Mouse (Mus musculus): ENCODE results near the gene Otulinl. TPM values are rescaled to one million over a fixed set of nuclear protein-coding genes. Genes with fewer than 3 reads are reported as not detected.

Otulinl gene
- polyA plus RNA-seq, 1 experiment = 1.4 TPM

- H3K4me3 ChIP-seq (replicated peaks) = peak overlapping the region; percentile 87
- peaks cover 76% of the 10 kb centered on the region for H3K36me3 ChIP-seq (replicated peaks; ENCODE audit: low read length)
- no peaks in the 10 kb centered on the region for H3K27me3 ChIP-seq (replicated peaks)
- TF ChIP-seq FLI1 (IDR thresholded peaks at IDR 0.05; ENCODE audit: low read length) = no peak
- TF ChIP-seq GATA1 (IDR thresholded peaks at IDR 0.05; ENCODE audit: borderline replicate concordance, low read length) = no peak
- H3K4me1 ChIP-seq = peaks cover 91% of the 10 kb centered on the region
- no peaks in the 10 kb centered on the region for H3K9me3 ChIP-seq
Measured at GRCm38 (mm10) chr15:27625014-27625889, 56.1 kb downstream of the Otulinl start.

DNA sequence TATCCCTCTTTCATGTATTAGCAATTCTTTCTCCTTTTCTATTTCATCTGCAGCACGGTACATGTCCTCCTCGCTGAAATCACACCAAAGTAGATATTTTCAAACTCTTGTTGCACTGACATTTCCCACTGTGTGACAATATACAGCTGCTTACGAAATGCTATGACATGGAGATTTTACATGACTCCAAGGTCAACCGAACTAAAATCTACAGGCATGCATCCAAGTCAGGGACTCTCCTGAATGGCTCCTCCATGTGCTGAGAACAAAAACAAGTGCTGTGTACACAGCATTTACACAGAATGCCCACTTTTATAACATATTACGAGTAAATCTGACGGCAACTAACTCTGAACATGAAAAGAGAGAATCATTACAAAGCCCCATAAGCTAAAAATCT, 58.1 kb downstream of the Otulinl start:
- no peaks in the 10 kb centered on the region for H3K9me3 ChIP-seq
- H3K4me1 ChIP-seq = peaks cover 97% of the 10 kb centered on the region
- no peak overlapping the region for H3K4me3 ChIP-seq (replicated peaks)
- no peak for TF ChIP-seq FLI1 (IDR thresholded peaks at IDR 0.05; ENCODE audit: low read length)
- TF ChIP-seq GATA1 (IDR thresholded peaks at IDR 0.05; ENCODE audit: borderline replicate concordance, low read length) = no peak
- H3K36me3 ChIP-seq (replicated peaks; ENCODE audit: low read length) = peaks cover 85% of the 10 kb centered on the region
- H3K27me3 ChIP-seq (replicated peaks) = no peaks in the 10 kb centered on the region

DNA sequence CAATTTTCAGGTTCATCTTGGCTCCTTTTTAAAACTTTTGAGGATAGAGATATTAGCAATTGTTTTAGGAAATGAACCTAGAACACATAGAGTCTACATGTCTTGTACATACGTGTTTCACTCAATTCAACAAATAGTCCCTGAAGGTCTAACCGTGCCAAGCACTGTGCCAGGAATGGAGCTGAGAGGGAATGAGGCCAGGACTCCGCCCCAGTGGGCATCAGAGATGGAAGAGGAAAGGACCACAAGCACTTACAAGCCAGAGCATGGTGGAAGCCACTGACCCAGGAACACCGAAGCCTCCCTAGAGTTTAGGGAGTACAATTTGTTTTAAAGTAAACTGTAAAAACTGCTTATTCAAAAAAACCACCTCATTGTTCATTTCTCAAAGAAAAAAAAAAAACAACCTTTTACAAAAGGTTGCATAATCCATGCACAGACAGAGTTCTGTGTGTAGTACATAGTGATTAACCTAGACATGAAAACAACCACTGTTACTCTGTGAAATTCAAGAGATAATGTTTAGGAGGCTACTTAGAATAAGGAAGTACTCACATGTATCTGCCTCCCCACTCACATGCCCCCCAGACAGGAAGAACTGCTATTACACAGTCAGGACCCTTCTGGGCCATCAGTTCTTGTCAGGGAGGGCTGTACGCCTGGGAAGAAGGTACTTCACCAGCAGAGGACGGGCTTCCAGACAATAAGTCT, 60.7 kb downstream of the Otulinl start:
- Histone ChIP-seq H3K36me3 (replicated peaks; ENCODE audit: low read length) (peaks cover 86% of the 10 kb centered on the region), H3K4me3 (replicated peaks) (peak overlapping the region; percentile 57), H3K27me3 (replicated peaks) (no peaks in the 10 kb centered on the region), H3K4me1 (peaks cover 87% of the 10 kb centered on the region), H3K9me3 (no peaks in the 10 kb centered on the region)
- TF ChIP-seq GATA1 (IDR thresholded peaks at IDR 0.05; ENCODE audit: borderline replicate concordance, low read length) (no peak), FLI1 (IDR thresholded peaks at IDR 0.05; ENCODE audit: low read length) (no peak)

GRCm38 (mm10) chr15:27619683-27620082, 61.7 kb downstream of the Otulinl start:
- H3K4me3 ChIP-seq (replicated peaks) = peak overlapping the region; percentile 66
- no peaks in the 10 kb centered on the region for H3K27me3 ChIP-seq (replicated peaks)
- no peak for TF ChIP-seq GATA1 (IDR thresholded peaks at IDR 0.05; ENCODE audit: borderline replicate concordance, low read length)
- TF ChIP-seq FLI1 (IDR thresholded peaks at IDR 0.05; ENCODE audit: low read length) = no peak
- peaks cover 81% of the 10 kb centered on the region for H3K4me1 ChIP-seq
- peaks cover 90% of the 10 kb centered on the region for H3K36me3 ChIP-seq (replicated peaks; ENCODE audit: low read length)
- H3K9me3 ChIP-seq = no peaks in the 10 kb centered on the region

GRCm38 (mm10) chr15:27618778-27619533, 62.4 kb downstream of the Otulinl start:
- no peaks in the 10 kb centered on the region for H3K9me3 ChIP-seq
- H3K4me3 ChIP-seq (replicated peaks) = peak overlapping the region; percentile 81
- peaks cover 80% of the 10 kb centered on the region for H3K4me1 ChIP-seq
- no peaks in the 10 kb centered on the region for H3K27me3 ChIP-seq (replicated peaks)
- peaks cover 90% of the 10 kb centered on the region for H3K36me3 ChIP-seq (replicated peaks; ENCODE audit: low read length)
- no peak for TF ChIP-seq FLI1 (IDR thresholded peaks at IDR 0.05; ENCODE audit: low read length)
- peak; percentile 88; the same call in 1 of the 3 replicates for TF ChIP-seq GATA1 (IDR thresholded peaks at IDR 0.05; ENCODE audit: borderline replicate concordance, low read length)

GRCm38 (mm10) chr15:27617227-27617626, 64.2 kb downstream of the Otulinl start:
- no peak for TF ChIP-seq GATA1 (IDR thresholded peaks at IDR 0.05; ENCODE audit: borderline replicate concordance, low read length)
- TF ChIP-seq FLI1 (IDR thresholded peaks at IDR 0.05; ENCODE audit: low read length) = no peak
- peaks cover 88% of the 10 kb centered on the region for H3K36me3 ChIP-seq (replicated peaks; ENCODE audit: low read length)
- no peaks in the 10 kb centered on the region for H3K27me3 ChIP-seq (replicated peaks)
- peak overlapping the region; percentile 76 for H3K4me3 ChIP-seq (replicated peaks)
- H3K9me3 ChIP-seq = no peaks in the 10 kb centered on the region
- H3K4me1 ChIP-seq = peaks cover 80% of the 10 kb centered on the region

DNA sequence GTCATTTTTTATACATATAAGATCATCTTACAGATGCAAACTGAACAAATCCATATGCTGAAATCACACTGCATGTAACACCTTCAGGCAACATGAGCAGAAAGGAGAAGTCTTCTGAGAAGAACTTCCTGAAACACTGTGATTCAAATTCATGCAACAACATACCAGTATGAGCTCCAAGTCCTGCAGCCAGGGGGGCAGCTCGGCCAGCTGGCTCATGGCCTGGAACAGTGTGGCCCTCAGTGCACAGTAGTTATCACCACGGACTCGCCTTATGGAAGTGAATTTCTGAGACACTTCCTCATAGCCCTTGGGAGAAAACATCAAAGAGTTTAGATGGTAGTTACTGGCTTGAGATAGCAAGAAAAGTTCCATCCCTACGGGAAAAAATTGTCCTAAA, 65.2 kb downstream of the Otulinl start:
- no peaks in the 10 kb centered on the region for H3K27me3 ChIP-seq (replicated peaks)
- TF ChIP-seq GATA1 (IDR thresholded peaks at IDR 0.05; ENCODE audit: borderline replicate concordance, low read length) (no peak), FLI1 (IDR thresholded peaks at IDR 0.05; ENCODE audit: low read length) (no peak)
- peaks cover 77% of the 10 kb centered on the region for H3K4me1 ChIP-seq
- no peak overlapping the region for H3K4me3 ChIP-seq (replicated peaks)
- peaks cover 91% of the 10 kb centered on the region for H3K36me3 ChIP-seq (replicated peaks; ENCODE audit: low read length)
- H3K9me3 ChIP-seq = no peaks in the 10 kb centered on the region

- Histone ChIP-seq H3K27me3 (replicated peaks) (no peaks in the 10 kb centered on the region), H3K36me3 (replicated peaks; ENCODE audit: low read length) (peaks cover 95% of the 10 kb centered on the region), H3K9me3 (no peaks in the 10 kb centered on the region), H3K4me1 (peaks cover 73% of the 10 kb centered on the region), H3K4me3 (replicated peaks) (peak overlapping the region; percentile 57)
- TF ChIP-seq GATA1 (IDR thresholded peaks at IDR 0.05; ENCODE audit: borderline replicate concordance, low read length) (no peak), FLI1 (IDR thresholded peaks at IDR 0.05; ENCODE audit: low read length) (no peak)
Measured at GRCm38 (mm10) chr15:27613255-27613654, 68.1 kb downstream of the Otulinl start.

GRCm38 (mm10) chr15:27612533-27613221, 68.7 kb downstream of the Otulinl start:
- peaks cover 67% of the 10 kb centered on the region for H3K4me1 ChIP-seq
- no peak overlapping the region for H3K4me3 ChIP-seq (replicated peaks)
- TF ChIP-seq GATA1 (IDR thresholded peaks at IDR 0.05; ENCODE audit: borderline replicate concordance, low read length) (no peak), FLI1 (IDR thresholded peaks at IDR 0.05; ENCODE audit: low read length) (no peak)
- no peaks in the 10 kb centered on the region for H3K9me3 ChIP-seq
- peaks cover 95% of the 10 kb centered on the region for H3K36me3 ChIP-seq (replicated peaks; ENCODE audit: low read length)
- no peaks in the 10 kb centered on the region for H3K27me3 ChIP-seq (replicated peaks)
